Mouse (Mus musculus): ENCODE results near the gene Tor1aip2. TPM values are rescaled to one million over a fixed set of nuclear protein-coding genes. Genes with fewer than 3 reads are reported as not detected.

The Tor1aip2 gene
- 100 to 1,000 TPM; 124 to 146 TPM for total RNA-seq (2021)
- long read RNA-seq, experiment 1, transcript Tor1aip2-202 (2 exons, 2,529 nt), result major isoform, 15 of 53 reads
- long read RNA-seq, experiment 1, transcript Tor1aip2-203 (3 exons, 2,589 nt), result minor isoform, 6 of 53 reads
- long read RNA-seq, experiment 1, partial matches to known transcripts, result 14 of 53 reads
- long read RNA-seq, experiment 1, other reads (novel, unspliced or antisense), result 15 of 53 reads
- long read RNA-seq, experiment 2, partial matches to known transcripts, result 0 of 16 reads
- long read RNA-seq, experiment 2, other reads (novel, unspliced or antisense), result 10 of 16 reads

GRCm38 (mm10) chr1:156035269-156035929, at the start of gene Tor1aip2:
Gene Tor1aip2 (plus strand): TSS chr1:156035403.
- DNase-seq, result peak; percentile 83 to 89

GRCm38 (mm10) chr1:155987625-155988024, 47.6 kb upstream of the Tor1aip2 start:
- DNase-seq, result no peak

GRCm38 (mm10) chr1:155989387-155989786, 45.8 kb upstream of the Tor1aip2 start:
- no peak for DNase-seq

- DNase-seq, result no peak
Observed at GRCm38 (mm10) chr1:155990391-155990790, 44.8 kb upstream of the Tor1aip2 start.

- no peak for DNase-seq
Observed at GRCm38 (mm10) chr1:155994524-155994923, 40.7 kb upstream of the Tor1aip2 start.

GRCm38 (mm10) chr1:155995612-155996011, 39.6 kb upstream of the Tor1aip2 start:
- DNase-seq, result no peak

GRCm38 (mm10) chr1:156002366-156002765, 32.8 kb upstream of the Tor1aip2 start:
- DNase-seq, result no peak

- DNase-seq, result peak; percentile 58 to 65
Observed at GRCm38 (mm10) chr1:156003201-156003935, 31.8 kb upstream of the Tor1aip2 start.

- DNase-seq, result peak; percentile 20
Observed at GRCm38 (mm10) chr1:156005906-156006305, 29.3 kb upstream of the Tor1aip2 start.

GRCm38 (mm10) chr1:156009003-156009402, 26.2 kb upstream of the Tor1aip2 start:
- no peak for DNase-seq

GRCm38 (mm10) chr1:156019800-156020199, 15.4 kb upstream of the Tor1aip2 start:
- DNase-seq, result no peak

GRCm38 (mm10) chr1:156020402-156020801, 14.8 kb upstream of the Tor1aip2 start:
- DNase-seq, result no peak

GRCm38 (mm10) chr1:156024831-156025503, 10.2 kb upstream of the Tor1aip2 start:
- no peak for DNase-seq

- DNase-seq, result no peak
Observed at GRCm38 (mm10) chr1:156027849-156028248, 7.4 kb upstream of the Tor1aip2 start.

- DNase-seq, result no peak
Observed at GRCm38 (mm10) chr1:156028340-156028975, 6.7 kb upstream of the Tor1aip2 start.

GRCm38 (mm10) chr1:156033921-156034320, 1.3 kb upstream of the Tor1aip2 start:
- DNase-seq, result no peak

GRCm38 (mm10) chr1:156034661-156035060, 542 bp upstream of the Tor1aip2 start:
- no peak for DNase-seq

- peak; percentile 99 for DNase-seq
Observed at GRCm38 (mm10) chr1:156035930-156036737, 931 bp downstream of the Tor1aip2 start, which contains the start of gene Tor1aip1. Gene Tor1aip1 (minus strand): TSS chr1:156036480.

- peak; percentile 45 to 49 for DNase-seq
Observed at GRCm38 (mm10) chr1:156037144-156037583, 2.0 kb downstream of the Tor1aip2 start.

- DNase-seq, result peak in 1 of 2 experiments; percentile 14
Observed at GRCm38 (mm10) chr1:156039989-156040388, 4.8 kb downstream of the Tor1aip2 start.

Measured in adrenal gland, postnatal 36 days (tissue).